Mouse (Mus musculus) adipocyte (in vitro differentiated cells): ENCODE data around the gene Psg27.
"Not testable (repeated sequence)": the region's sequence is repeated elsewhere in the genome, so short reads cannot be mapped to it uniquely, and the experiment has no call there.

Experiments used
- DNase-seq: peaks from one replicate; pipeline ENCODE4 v3.0.0-alpha.2; 2016; ENCODE audit warnings: low spot score

Gene Psg27

GRCm38 (mm10) chr7:18567205-18567604, at the start of gene Psg27:
Gene Psg27, minus strand, starts transcription at chr7:18567305.
- no peak for DNase-seq

- not testable (repeated sequence) for DNase-seq
Measured at GRCm38 (mm10) chr7:18616401-18616800, 49.3 kb upstream of the Psg27 start, which contains the start of gene Psg23. Gene Psg23, minus strand, starts transcription at chr7:18616501.

- DNase-seq: no peak
Measured at GRCm38 (mm10) chr7:18559850-18560249, 7.3 kb downstream of the Psg27 start.

- DNase-seq: not testable (repeated sequence)
Measured at GRCm38 (mm10) chr7:18555751-18556150, 11.4 kb downstream of the Psg27 start.

GRCm38 (mm10) chr7:18533420-18533819, 33.7 kb downstream of the Psg27 start:
- DNase-seq: no peak

- DNase-seq: no peak
Measured at GRCm38 (mm10) chr7:18532169-18532568, 34.9 kb downstream of the Psg27 start, which contains the start of gene Psg25. Gene Psg25, minus strand, starts transcription at chr7:18532269.

- no peak for DNase-seq
Measured at GRCm38 (mm10) chr7:18524668-18525067, 42.4 kb downstream of the Psg27 start.

GRCm38 (mm10) chr7:18512848-18513247, 54.3 kb downstream of the Psg27 start:
- DNase-seq: not testable (repeated sequence)

- not testable (repeated sequence) for DNase-seq
Measured at GRCm38 (mm10) chr7:18512417-18512816, 54.7 kb downstream of the Psg27 start.

GRCm38 (mm10) chr7:18511479-18511878, 55.6 kb downstream of the Psg27 start:
- DNase-seq: no peak
